Mouse (Mus musculus) B cell, adult 62 days (primary cell): ENCODE data around the gene Itpa. TPM values are rescaled to one million over a fixed set of nuclear protein-coding genes. Genes with fewer than 3 reads are reported as not detected.

Experiments used
- total RNA-seq: library from RNA; stranded (reverse); gene quantifications from 4 replicates; pipeline ENCODE4 v1.2.4, GENCODE M21; 2023

The Itpa gene
- total RNA-seq, result 12.3 to 17.0 TPM (median 14.2 TPM) in 4 replicates

DNA sequence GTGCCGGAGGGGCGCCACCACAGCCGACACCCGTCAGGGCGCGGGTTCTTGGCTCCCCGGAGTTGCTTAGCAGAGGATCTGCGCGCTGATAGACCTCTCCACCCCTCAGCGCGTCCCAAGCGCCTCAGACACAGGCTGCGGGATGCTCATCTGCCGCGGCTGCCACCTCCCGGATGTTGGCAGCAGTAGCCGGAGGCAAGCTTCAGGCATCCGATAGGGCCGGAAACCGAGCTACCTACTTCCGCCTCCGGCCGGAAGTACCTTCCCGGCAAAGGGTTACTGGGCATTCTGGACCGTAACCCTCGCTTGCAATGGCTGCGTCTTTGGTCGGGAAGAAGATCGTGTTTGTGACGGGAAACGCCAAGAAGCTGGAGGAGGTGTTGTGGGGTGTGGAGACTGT, at the start of gene Itpa:
Gene Itpa (plus strand): TSS at position 52 of the 400 bp plus-strand sequence.

DNA sequence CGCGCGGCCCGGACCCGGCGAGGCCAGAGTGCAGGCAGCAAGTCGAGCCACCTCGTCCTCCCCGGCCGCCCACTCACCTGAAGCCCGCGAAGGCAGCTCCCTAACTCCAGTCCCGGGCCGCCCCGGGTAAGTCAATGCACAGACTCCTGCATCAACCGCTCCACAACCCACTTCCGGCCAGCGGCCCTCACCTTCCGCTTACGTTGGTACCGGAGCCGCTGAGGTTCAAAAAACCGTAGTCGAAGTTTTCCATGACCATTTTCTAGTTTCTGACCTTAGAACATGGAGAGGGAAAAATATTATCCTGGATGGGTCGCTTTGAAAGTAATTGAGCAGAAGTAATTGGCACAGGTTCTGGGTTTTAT, 37.6 kb upstream of the Itpa start, which contains the start of the genes Fastkd5 and Ubox5:
Gene Fastkd5 (minus strand): TSS at position 189 of the 365 bp plus-strand sequence.
Gene Ubox5 (minus strand): TSS at position 200 of the 365 bp plus-strand sequence.

DNA sequence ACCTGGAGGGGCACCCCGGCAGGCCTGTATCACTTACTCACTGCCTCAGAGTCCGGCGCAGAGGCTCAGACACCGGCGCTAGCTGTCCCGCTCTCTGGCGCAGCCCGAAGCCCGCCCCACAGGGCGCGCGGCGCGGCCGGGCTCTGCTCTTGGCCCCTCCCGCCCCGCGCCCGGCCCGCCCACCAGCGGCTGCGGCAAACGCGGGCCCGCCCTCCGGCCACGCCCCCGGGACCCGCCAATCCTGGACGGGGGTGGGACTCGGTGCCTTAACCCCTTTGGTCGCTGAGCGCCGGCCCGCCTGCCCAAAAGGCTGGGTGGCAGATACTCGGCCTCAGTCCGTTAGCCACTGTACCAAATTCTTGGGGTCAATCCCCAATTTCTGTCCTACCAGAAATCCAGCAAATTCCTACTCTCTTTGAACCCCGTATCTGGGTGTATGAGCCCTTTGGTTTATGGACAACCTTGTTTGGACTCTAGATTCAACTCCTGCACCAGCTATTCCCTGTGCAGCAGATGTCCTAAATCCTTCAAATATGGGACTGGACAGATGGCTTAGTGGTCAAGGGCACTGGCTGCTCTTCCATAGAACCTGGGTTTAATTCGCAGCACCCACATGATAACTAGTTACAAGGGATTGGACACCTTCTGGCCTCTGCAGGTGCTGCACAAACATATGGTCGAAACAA, 24.6 kb upstream of the Itpa start, which contains the start of gene Lzts3:
Gene Lzts3 (minus strand): TSS at position 120 of the 686 bp plus-strand sequence.

DNA sequence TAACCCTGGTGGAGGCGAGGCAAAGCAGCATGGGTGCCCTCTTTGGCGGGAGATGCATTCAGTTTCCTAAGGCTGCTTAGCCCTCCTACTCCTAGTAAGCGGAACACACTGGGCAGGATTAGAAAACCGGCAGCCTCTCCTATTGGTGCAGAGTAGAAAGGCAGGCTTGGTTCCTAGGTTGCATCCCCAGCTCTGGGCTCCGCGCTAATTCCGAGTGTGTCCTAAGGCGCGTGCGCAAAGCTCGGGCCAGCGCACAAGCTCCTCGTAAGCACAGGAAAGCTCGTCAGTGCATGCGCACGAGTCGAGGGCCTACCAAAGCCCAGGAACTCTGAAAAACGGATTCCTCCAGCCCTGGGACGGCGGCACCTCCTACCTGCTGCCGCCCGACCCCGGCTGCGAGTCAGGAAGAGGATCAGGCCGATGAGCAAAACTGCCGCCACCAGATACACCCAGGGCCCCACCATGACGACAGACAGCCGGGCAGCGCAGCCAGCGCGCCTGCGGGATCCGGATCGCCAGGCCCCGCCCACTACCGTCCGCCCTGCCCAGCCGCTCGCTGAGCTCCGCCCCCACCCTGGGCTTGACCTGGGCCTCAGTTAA, 3.2 kb upstream of the Itpa start, which contains the start of gene Ddrgk1:
Gene Ddrgk1 (minus strand): TSS at position 558 of the 600 bp plus-strand sequence.

DNA sequence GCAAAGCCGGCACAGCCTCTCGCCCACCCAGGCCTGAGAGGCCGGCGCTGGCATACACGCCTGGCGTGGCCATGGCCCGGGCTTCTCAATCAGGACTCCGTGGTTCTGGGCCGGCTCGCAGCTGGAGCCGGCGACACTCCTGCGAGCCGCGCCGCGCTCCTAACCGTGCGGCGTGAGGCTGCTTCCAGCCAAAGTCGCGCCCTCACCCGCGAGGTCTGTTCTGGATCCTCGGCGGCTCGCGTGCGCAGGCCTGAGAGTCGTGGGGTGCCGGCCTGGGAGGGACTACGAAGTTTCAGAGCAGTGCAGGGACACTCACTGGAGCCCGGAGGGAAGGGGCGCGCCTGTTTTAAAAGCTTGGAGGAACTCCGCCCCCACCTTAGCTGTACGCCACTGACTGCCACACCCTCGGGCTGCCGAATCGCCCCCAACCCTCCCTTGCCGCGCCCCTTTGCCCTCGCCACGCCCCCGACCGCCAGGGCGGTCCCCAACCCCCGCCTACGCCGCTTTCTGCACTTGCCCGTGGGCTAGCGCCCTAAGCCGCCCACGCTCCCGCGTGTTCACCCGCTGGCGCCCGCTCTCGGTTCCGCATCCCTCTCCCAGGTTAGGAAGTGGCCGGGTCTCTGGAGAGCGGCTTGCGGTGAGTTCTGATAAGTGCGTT, 29.9 kb downstream of the Itpa start, which contains the start of gene Slc4a11:
Gene Slc4a11 (minus strand): TSS at position 367 of the 658 bp plus-strand sequence.

Other genes with a start within 250 kb of the Itpa start
- gene Vps16, start 243.3 kb upstream of the Itpa start, total RNA-seq, result 142 to 168 TPM (median 153 TPM) in 4 replicates
- 16.8 to 23.0 TPM (median 19.8 TPM) in 4 replicates for gene Pced1a, start 242.9 kb upstream of the Itpa start, total RNA-seq
- gene Ptpra, start 217.3 kb upstream of the Itpa start, total RNA-seq, result 101 to 107 TPM (median 104 TPM) in 4 replicates
- gene Mrps26, start 103.9 kb upstream of the Itpa start, total RNA-seq, result 45.9 to 57.9 TPM (median 48.6 TPM) in 4 replicates
- gene Oxt, start 91.4 kb upstream of the Itpa start, total RNA-seq, result not detected in 4 replicates
- not detected in 4 replicates for gene Avp, start 85.1 kb upstream of the Itpa start, total RNA-seq
- 5.9 to 7.6 TPM (median 6.6 TPM) in 4 replicates for gene Fastkd5, start 37.6 kb upstream of the Itpa start, total RNA-seq
- 4.9 to 6.1 TPM (median 5.8 TPM) in 4 replicates for gene Ubox5, start 37.6 kb upstream of the Itpa start, total RNA-seq
- gene Lzts3, start 24.8 kb upstream of the Itpa start, total RNA-seq, result 5.5 to 7.6 TPM (median 6.1 TPM) in 4 replicates
- 136 to 184 TPM (median 139 TPM) in 4 replicates for gene Ddrgk1, start 3.0 kb upstream of the Itpa start, total RNA-seq
- 5.1 to 8.9 TPM (median 6.6 TPM) in 4 replicates for gene Slc4a11, start 29.9 kb downstream of the Itpa start, total RNA-seq
- gene 4930402H24Rik, start 238.8 kb downstream of the Itpa start, total RNA-seq, result 13.8 to 20.1 TPM (median 15.8 TPM) in 4 replicates
- gene Atrn, start 238.9 kb downstream of the Itpa start, total RNA-seq, result 17.8 to 19.6 TPM (median 18.5 TPM) in 4 replicates